Mouse (Mus musculus): Measurements from ENCODE around the gene Car6. TPM values are rescaled to one million over a fixed set of nuclear protein-coding genes. Genes with fewer than 3 reads are reported as not detected.

Gene Car6
- total RNA-seq, 1 experiment, result 0.18 TPM

GRCm38 (mm10) chr4:150193915-150194314, 7.2 kb downstream of the Car6 start:
- DNase-seq (ENCODE audit: low read depth, low spot score), result peak; percentile 60
- H3K4me3 ChIP-seq (ENCODE audit: insufficient read depth in 1 of 2, low read depth in 1 of 2, low read length in 2 of 2, poor library complexity in 1 of 2, severe bottlenecking in 1 of 2), result no peak overlapping the region
- in situ Hi-C loops (cut with MboI; ENCODE audit: low sequenced_read_pairs in 2 of 2, unreplicated experiment in 2 of 2), result no loop called here
- TF ChIP-seq CHD2 (IDR thresholded peaks at IDR 0.05; ENCODE audit: low read depth, low read length) (no peak), HCFC1 (IDR thresholded peaks at IDR 0.05; ENCODE audit: borderline replicate concordance, insufficient read depth, low read length) (no peak), MAFK (IDR thresholded peaks at IDR 0.05; ENCODE audit: insufficient read depth, low read depth, low read length) (no peak), ZC3H11A (IDR thresholded peaks at IDR 0.05; ENCODE audit: borderline replicate concordance, low read depth, low read length) (no peak; the same call in 1 of the 2 replicates)
- no peak overlapping the region for H3K27ac ChIP-seq (ENCODE audit: insufficient read depth, low read depth, low read length, poor library complexity, severe bottlenecking)
- H3K4me1 ChIP-seq (ENCODE audit: control insufficient read depth in 2 of 2, insufficient read depth in 2 of 2, low read length in 2 of 2, poor library complexity in 1 of 2), result no peaks in the 10 kb centered on the region
- H3K9ac ChIP-seq (ENCODE audit: insufficient read depth, low read depth, low read length, poor library complexity, severe bottlenecking), result no peak overlapping the region
- H3K9me3 ChIP-seq (ENCODE audit: control insufficient read depth, insufficient read depth, low read depth, low read length), result no peaks in the 10 kb centered on the region
- no peaks in the 10 kb centered on the region for H3K36me3 ChIP-seq (ENCODE audit: control insufficient read depth, insufficient read depth, low read length, poor library complexity, severe bottlenecking)

GRCm38 (mm10) chr4:150192199-150192598, 8.9 kb downstream of the Car6 start:
- Histone ChIP-seq H3K27ac (ENCODE audit: insufficient read depth, low read depth, low read length, poor library complexity, severe bottlenecking) (no peak overlapping the region), H3K4me1 (ENCODE audit: control insufficient read depth in 2 of 2, insufficient read depth in 2 of 2, low read length in 2 of 2, poor library complexity in 1 of 2) (no peaks in the 10 kb centered on the region), H3K9me3 (ENCODE audit: control insufficient read depth, insufficient read depth, low read depth, low read length) (no peaks in the 10 kb centered on the region), H3K36me3 (ENCODE audit: control insufficient read depth, insufficient read depth, low read length, poor library complexity, severe bottlenecking) (no peaks in the 10 kb centered on the region), H3K9ac (ENCODE audit: insufficient read depth, low read depth, low read length, poor library complexity, severe bottlenecking) (no peak overlapping the region), H3K4me3 (ENCODE audit: insufficient read depth in 1 of 2, low read depth in 1 of 2, low read length in 2 of 2, poor library complexity in 1 of 2, severe bottlenecking in 1 of 2) (no peak overlapping the region)
- TF ChIP-seq ZNF384 (IDR thresholded peaks at IDR 0.05; ENCODE audit: low read depth, low read length), result no peak
- no peak for TF ChIP-seq MAFK (IDR thresholded peaks at IDR 0.05; ENCODE audit: insufficient read depth, low read depth, low read length)
- TF ChIP-seq HCFC1 (IDR thresholded peaks at IDR 0.05; ENCODE audit: borderline replicate concordance, insufficient read depth, low read length), result no peak
- no peak for TF ChIP-seq CHD2 (IDR thresholded peaks at IDR 0.05; ENCODE audit: low read depth, low read length)
- no peak for TF ChIP-seq ZC3H11A (IDR thresholded peaks at IDR 0.05; ENCODE audit: borderline replicate concordance, low read depth, low read length)
- in situ Hi-C loops (cut with MboI; ENCODE audit: low sequenced_read_pairs in 2 of 2, unreplicated experiment in 2 of 2), result no loop called here
- DNase-seq (ENCODE audit: low read depth, low spot score), result no peak

- H3K27ac ChIP-seq (ENCODE audit: insufficient read depth, low read depth, low read length, poor library complexity, severe bottlenecking), result no peak overlapping the region
- DNase-seq (ENCODE audit: low read depth, low spot score), result no peak
- peak overlapping the region in 1 of 2 experiments; percentile 25; a peak in 1 of 4 replicates for H3K4me3 ChIP-seq (ENCODE audit: insufficient read depth in 1 of 2, low read depth in 1 of 2, low read length in 2 of 2, poor library complexity in 1 of 2, severe bottlenecking in 1 of 2)
- no peak for TF ChIP-seq ZC3H11A (IDR thresholded peaks at IDR 0.05; ENCODE audit: borderline replicate concordance, low read depth, low read length)
- no peak for TF ChIP-seq CHD2 (IDR thresholded peaks at IDR 0.05; ENCODE audit: low read depth, low read length)
- no peak for TF ChIP-seq ZNF384 (IDR thresholded peaks at IDR 0.05; ENCODE audit: low read depth, low read length)
- no peak for TF ChIP-seq HCFC1 (IDR thresholded peaks at IDR 0.05; ENCODE audit: borderline replicate concordance, insufficient read depth, low read length)
- no peaks in the 10 kb centered on the region for H3K4me1 ChIP-seq (ENCODE audit: control insufficient read depth in 2 of 2, insufficient read depth in 2 of 2, low read length in 2 of 2, poor library complexity in 1 of 2)
- in situ Hi-C loops (cut with MboI; ENCODE audit: low sequenced_read_pairs in 2 of 2, unreplicated experiment in 2 of 2), result no loop called here
- H3K36me3 ChIP-seq (ENCODE audit: control insufficient read depth, insufficient read depth, low read length, poor library complexity, severe bottlenecking), result no peaks in the 10 kb centered on the region
- no peaks in the 10 kb centered on the region; the same call in 1 of the 2 replicates for H3K9me3 ChIP-seq (ENCODE audit: control insufficient read depth, insufficient read depth, low read depth, low read length)
- no peak overlapping the region for H3K9ac ChIP-seq (ENCODE audit: insufficient read depth, low read depth, low read length, poor library complexity, severe bottlenecking)
These were observed 12.9 kb downstream of the Car6 start for GRCm38 (mm10) chr4:150188236-150188635.

GRCm38 (mm10) chr4:150181304-150181703, 19.8 kb downstream of the Car6 start:
- in situ Hi-C loops (cut with MboI; ENCODE audit: low sequenced_read_pairs in 2 of 2, unreplicated experiment in 2 of 2), result no loop called here
- no peaks in the 10 kb centered on the region; a peak in 1 of 4 replicates for H3K4me1 ChIP-seq (ENCODE audit: control insufficient read depth in 2 of 2, insufficient read depth in 2 of 2, low read length in 2 of 2, poor library complexity in 1 of 2)
- H3K27ac ChIP-seq (ENCODE audit: insufficient read depth, low read depth, low read length, poor library complexity, severe bottlenecking), result no peak overlapping the region
- no peaks in the 10 kb centered on the region for H3K36me3 ChIP-seq (ENCODE audit: control insufficient read depth, insufficient read depth, low read length, poor library complexity, severe bottlenecking)
- H3K4me3 ChIP-seq (ENCODE audit: insufficient read depth in 1 of 2, low read depth in 1 of 2, low read length in 2 of 2, poor library complexity in 1 of 2, severe bottlenecking in 1 of 2), result no peak overlapping the region
- no peak for TF ChIP-seq ZC3H11A (IDR thresholded peaks at IDR 0.05; ENCODE audit: borderline replicate concordance, low read depth, low read length)
- TF ChIP-seq MAFK (IDR thresholded peaks at IDR 0.05; ENCODE audit: insufficient read depth, low read depth, low read length), result no peak
- no peak for TF ChIP-seq HCFC1 (IDR thresholded peaks at IDR 0.05; ENCODE audit: borderline replicate concordance, insufficient read depth, low read length)
- no peak for TF ChIP-seq ZNF384 (IDR thresholded peaks at IDR 0.05; ENCODE audit: low read depth, low read length)
- TF ChIP-seq CHD2 (IDR thresholded peaks at IDR 0.05; ENCODE audit: low read depth, low read length), result no peak
- no peak for DNase-seq (ENCODE audit: low read depth, low spot score)
- peaks cover 13% of the 10 kb centered on the region; the same call in 1 of the 2 replicates for H3K9me3 ChIP-seq (ENCODE audit: control insufficient read depth, insufficient read depth, low read depth, low read length)
- H3K9ac ChIP-seq (ENCODE audit: insufficient read depth, low read depth, low read length, poor library complexity, severe bottlenecking), result no peak overlapping the region

- Histone ChIP-seq H3K4me3 (ENCODE audit: insufficient read depth in 1 of 2, low read depth in 1 of 2, low read length in 2 of 2, poor library complexity in 1 of 2, severe bottlenecking in 1 of 2) (no peak overlapping the region), H3K27ac (ENCODE audit: insufficient read depth, low read depth, low read length, poor library complexity, severe bottlenecking) (no peak overlapping the region), H3K4me1 (ENCODE audit: control insufficient read depth in 2 of 2, insufficient read depth in 2 of 2, low read length in 2 of 2, poor library complexity in 1 of 2) (no peaks in the 10 kb centered on the region; a peak in 1 of 4 replicates), H3K36me3 (ENCODE audit: control insufficient read depth, insufficient read depth, low read length, poor library complexity, severe bottlenecking) (no peaks in the 10 kb centered on the region), H3K9me3 (ENCODE audit: control insufficient read depth, insufficient read depth, low read depth, low read length) (peaks cover 13% of the 10 kb centered on the region; the same call in 1 of the 2 replicates), H3K9ac (ENCODE audit: insufficient read depth, low read depth, low read length, poor library complexity, severe bottlenecking) (no peak overlapping the region)
- DNase-seq (ENCODE audit: low read depth, low spot score), result no peak
- no peak for TF ChIP-seq CHD2 (IDR thresholded peaks at IDR 0.05; ENCODE audit: low read depth, low read length)
- no peak for TF ChIP-seq HCFC1 (IDR thresholded peaks at IDR 0.05; ENCODE audit: borderline replicate concordance, insufficient read depth, low read length)
- TF ChIP-seq MAFK (IDR thresholded peaks at IDR 0.05; ENCODE audit: insufficient read depth, low read depth, low read length), result no peak
- no peak for TF ChIP-seq ZNF384 (IDR thresholded peaks at IDR 0.05; ENCODE audit: low read depth, low read length)
- no peak for TF ChIP-seq ZC3H11A (IDR thresholded peaks at IDR 0.05; ENCODE audit: borderline replicate concordance, low read depth, low read length)
- in situ Hi-C loops (cut with MboI; ENCODE audit: low sequenced_read_pairs in 2 of 2, unreplicated experiment in 2 of 2), result no loop called here
These were observed 23.0 kb downstream of the Car6 start for GRCm38 (mm10) chr4:150178131-150178530.
